Mouse (Mus musculus) heart, adult 2 months (tissue): ENCODE data around the gene Usp50.

Experiments used
- CTCF ChIP-seq: fragments of 200-600 bp; IDR thresholded peaks from 2 replicates; pipeline ENCODE4 v1.8.1; 2022; ENCODE audit warnings: antibody characterized with exemption, mild to moderate bottlenecking, moderate library complexity
- EP300 ChIP-seq: fragments of 200-500 bp; IDR thresholded peaks from 2 replicates; pipeline ENCODE4 v1.6.1; 2011; ENCODE audit warnings: low read depth, low read length, control low read depth; ENCODE audit not compliant: insufficient read depth
- POLR2A ChIP-seq: fragments of 200-500 bp; IDR thresholded peaks from 2 replicates; pipeline ENCODE4 v1.6.1; 2011; ENCODE audit warnings: mild to moderate bottlenecking, low read depth, low read length, control low read depth; ENCODE audit not compliant: insufficient read depth

DNA sequence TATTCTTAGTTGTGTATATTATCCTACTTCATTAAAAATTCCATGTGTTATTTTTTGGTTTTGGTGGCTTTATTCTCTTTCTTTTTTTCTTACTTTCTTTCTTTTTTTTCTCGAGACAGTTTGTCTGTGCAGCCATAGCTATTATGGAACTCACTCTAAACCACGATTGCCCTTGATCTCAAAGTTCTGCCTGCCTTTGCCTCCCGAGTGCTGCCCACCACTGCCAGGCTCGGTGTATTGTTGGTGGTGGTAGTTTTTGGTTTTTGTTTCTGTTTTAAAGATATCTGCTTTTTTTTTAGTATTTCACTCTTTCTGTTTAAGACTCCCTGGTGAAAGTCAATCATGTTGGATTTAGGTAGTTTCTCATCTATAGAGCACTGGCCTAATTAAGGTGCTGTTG lies 74.9 kb downstream of the Usp50 start:
- no peak for TF ChIP-seq CTCF
- no peak for TF ChIP-seq EP300
- no peak for TF ChIP-seq POLR2A
